Mouse (Mus musculus) inflammation-experienced regulatory T-cells, adult 6 months (primary cell): ENCODE results near the gene Pax1. TPM values are rescaled to one million over a fixed set of nuclear protein-coding genes. Genes with fewer than 3 reads are reported as not detected.

Source experiments
- ATAC-seq: one replicate; pipeline ENCODE4 v1.8.0; 2017
- polyA plus RNA-seq, 3 experiments: library from polyadenylated mRNA; unstranded; fragments of 100-300 nt; shearing (Covaris generic); gene quantifications; one replicate each; pipeline ENCODE4 v1.2.1; 2017

Pax1 gene
- polyA plus RNA-seq, 3 experiments from 2014 or later = not detected

GRCm38 (mm10) chr2:147372947-147373666, 11.4 kb downstream of the Pax1 start:
- ATAC-seq = no peak

- ATAC-seq = no peak
These were observed 11.9 kb downstream of the Pax1 start for GRCm38 (mm10) chr2:147373667-147374007.

GRCm38 (mm10) chr2:147374245-147374644, 12.5 kb downstream of the Pax1 start:
- no peak for ATAC-seq

GRCm38 (mm10) chr2:147375019-147375715, 13.4 kb downstream of the Pax1 start:
- no peak for ATAC-seq

GRCm38 (mm10) chr2:147378934-147379333, 17.2 kb downstream of the Pax1 start:
- no peak for ATAC-seq

GRCm38 (mm10) chr2:147383373-147383772, 21.6 kb downstream of the Pax1 start:
- no peak for ATAC-seq

- ATAC-seq = no peak
These were observed 25.2 kb downstream of the Pax1 start for GRCm38 (mm10) chr2:147386949-147387348.

GRCm38 (mm10) chr2:147409323-147409722, 47.6 kb downstream of the Pax1 start:
- no peak for ATAC-seq

GRCm38 (mm10) chr2:147415037-147415436, 53.3 kb downstream of the Pax1 start:
- ATAC-seq = no peak

GRCm38 (mm10) chr2:147424582-147425255, 63.0 kb downstream of the Pax1 start:
- ATAC-seq = no peak

GRCm38 (mm10) chr2:147429607-147430356, 68.1 kb downstream of the Pax1 start:
- no peak for ATAC-seq

- no peak for ATAC-seq
These were observed 71.4 kb downstream of the Pax1 start for GRCm38 (mm10) chr2:147433120-147433519.

Other genes with a start within 250 kb of the Pax1 start
- not detected for gene Nkx2-2, start 167.7 kb upstream of the Pax1 start, polyA plus RNA-seq